Mouse (Mus musculus) intestine, embryonic 14.5 days (tissue): ENCODE measurements at regions not wholly inside any gene's neighbourhood (a gene's known extent, or its start where the extent isn't known, plus 50 kb on each side); places are given as distances from the start of the nearest gene placed in this dataset.

Experiments
- ATAC-seq: fragments of 200-750 bp; cut with Nextera tagmentation; replicated peaks from 2 replicates; pipeline ENCODE4 v1.8.0; 2017; ENCODE audit warnings: low read depth, moderate number of reproducible peaks, moderate TSS enrichment, moderate library complexity; ENCODE audit not compliant: low FRiP score, low TSS enrichment
- DNase-seq: peaks from one replicate; pipeline ENCODE4 v3.0.0-alpha.2; 2018; ENCODE audit warnings: low spot score
- H3K27ac ChIP-seq: fragments of 300-500 bp; sonication (generic); 2 replicates; pipeline ENCODE4 v1.5.1; 2014; ENCODE audit warnings: low read depth, mild to moderate bottlenecking, control low read depth
- H3K27me3 ChIP-seq: fragments of 300-500 bp; sonication (generic); replicated peaks from 2 replicates; pipeline ENCODE4 v1.6.1; 2014; ENCODE audit warnings: low read length, control low read depth; ENCODE audit not compliant: control insufficient read depth, insufficient read depth
- H3K36me3 ChIP-seq: fragments of 300-500 bp; sonication (generic); 2 replicates; pipeline ENCODE4 v1.6.1; 2014; ENCODE audit warnings: low read length, control low read depth; ENCODE audit not compliant: control insufficient read depth, insufficient read depth
- H3K4me1 ChIP-seq: fragments of 300-500 bp; sonication (generic); replicated peaks from 2 replicates; pipeline ENCODE4 v1.6.1; 2014; ENCODE audit warnings: low read length, control low read depth, mixed read lengths; ENCODE audit not compliant: control insufficient read depth, insufficient read depth
- H3K4me2 ChIP-seq: fragments of 300-500 bp; sonication (generic); 2 replicates; pipeline ENCODE4 v1.6.1; 2014; ENCODE audit warnings: low read length
- H3K4me3 ChIP-seq: fragments of 300-500 bp; sonication (generic); 2 replicates; pipeline ENCODE4 v1.5.1; 2014; ENCODE audit warnings: low read depth, low read length, control low read depth, mixed read lengths
- H3K9ac ChIP-seq: fragments of 300-500 bp; sonication (generic); 2 replicates; pipeline ENCODE4 v1.6.1; 2014; ENCODE audit warnings: mild to moderate bottlenecking, low read length
- H3K9me3 ChIP-seq: fragments of 300-500 bp; sonication (generic); 2 replicates; pipeline ENCODE4 v1.6.1; 2016; ENCODE audit warnings: low read length, control low read depth; ENCODE audit not compliant: control insufficient read depth
- WGBS: fragments of 180-500 bp; shearing (Covaris S2); extraction: QIAGEN DNeasy Blood & Tissue Kit; methylation state at CpG from one replicate; pipeline ENCODE4 v1.1.7; 2014; 5-methylcytosine and 5-hydroxymethylcytosine counted together

DNA sequence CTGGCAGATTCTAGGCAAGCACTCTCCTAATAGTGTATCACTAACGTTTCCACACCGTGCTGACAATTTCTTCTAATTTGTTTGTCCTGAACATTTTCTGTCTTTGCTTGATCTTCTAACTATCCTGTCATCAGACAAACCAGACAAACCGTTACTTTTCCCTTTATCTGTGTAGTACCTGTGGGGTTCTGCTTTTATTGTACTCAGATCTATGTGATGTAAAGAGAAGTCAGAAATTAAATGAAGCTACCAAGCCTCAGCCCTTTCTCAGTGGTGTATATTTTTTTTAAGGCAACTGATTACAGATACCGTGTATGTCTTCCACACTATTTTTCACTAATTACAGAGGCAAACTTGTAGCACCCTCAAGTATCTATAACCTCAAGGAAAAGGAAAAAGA lies 108.9 kb upstream of the Robo2 start:
- no peak for DNase-seq
- no peaks in the 10 kb centered on the region for H3K27me3 ChIP-seq
- H3K27ac ChIP-seq, result no peak overlapping the region
- H3K9me3 ChIP-seq, result no peaks in the 10 kb centered on the region
- H3K4me3 ChIP-seq, result no peak overlapping the region
- H3K4me1 ChIP-seq, result no peaks in the 10 kb centered on the region
- 79% methylated on average over 4 of the region's 4 CpGs for WGBS
- no peak overlapping the region for H3K9ac ChIP-seq
- no peak for ATAC-seq
- H3K36me3 ChIP-seq, result no peaks in the 10 kb centered on the region
- no peak overlapping the region for H3K4me2 ChIP-seq

DNA sequence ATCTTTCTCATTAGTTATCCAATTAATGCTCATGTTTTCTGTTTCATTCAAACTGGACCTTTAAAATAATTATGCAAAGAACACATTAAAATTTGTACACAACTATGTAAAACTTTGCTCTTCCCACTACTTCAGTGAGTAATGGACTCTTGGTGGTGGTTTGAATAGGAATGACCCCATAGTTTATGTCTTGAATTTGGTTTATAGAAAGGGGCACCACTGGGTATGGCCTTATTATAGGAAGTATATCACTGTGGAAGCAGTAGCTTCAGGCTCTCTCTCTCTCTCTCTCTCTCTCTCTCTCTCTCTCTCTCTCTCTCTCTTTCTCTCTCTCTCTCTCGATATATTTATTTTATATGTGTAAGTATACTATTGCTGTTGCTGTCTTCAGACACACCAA lies 106.3 kb upstream of the Robo2 start:
- H3K27me3 ChIP-seq, result no peaks in the 10 kb centered on the region
- H3K4me1 ChIP-seq, result no peaks in the 10 kb centered on the region
- no peak for ATAC-seq
- DNase-seq, result no peak
- H3K4me3 ChIP-seq, result no peak overlapping the region
- H3K9ac ChIP-seq, result no peak overlapping the region
- no peak overlapping the region for H3K4me2 ChIP-seq
- H3K36me3 ChIP-seq, result no peaks in the 10 kb centered on the region
- H3K27ac ChIP-seq, result no peak overlapping the region
- no peaks in the 10 kb centered on the region for H3K9me3 ChIP-seq
- 92% methylated on average over 1 of the region's 1 CpGs for WGBS

DNA sequence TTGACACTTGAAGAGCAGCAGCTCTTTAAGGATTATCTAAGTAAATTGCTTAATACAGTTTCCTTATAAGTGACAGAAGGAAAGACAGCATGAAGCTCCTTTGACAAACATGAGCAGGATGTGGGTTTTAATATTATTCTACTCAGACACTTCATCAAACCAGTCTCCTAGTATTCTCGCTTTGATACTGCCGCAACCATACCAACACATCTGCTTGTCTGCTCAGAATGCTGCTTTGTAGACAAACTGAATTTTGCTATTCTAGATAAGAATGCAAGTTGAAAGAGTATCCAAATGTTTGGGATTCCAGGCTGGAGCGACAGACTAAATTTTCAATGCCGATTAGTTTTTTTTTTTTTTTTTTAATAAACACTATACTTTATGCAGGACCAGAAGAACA lies 105.7 kb upstream of the Robo2 start:
- Histone ChIP-seq H3K9ac (no peak overlapping the region), H3K36me3 (no peaks in the 10 kb centered on the region), H3K4me3 (no peak overlapping the region), H3K27me3 (no peaks in the 10 kb centered on the region), H3K27ac (no peak overlapping the region), H3K9me3 (no peaks in the 10 kb centered on the region), H3K4me1 (no peaks in the 10 kb centered on the region), H3K4me2 (no peak overlapping the region)
- no peak for ATAC-seq
- no peak for DNase-seq
- 90% methylated on average over 4 of the region's 4 CpGs for WGBS

DNA sequence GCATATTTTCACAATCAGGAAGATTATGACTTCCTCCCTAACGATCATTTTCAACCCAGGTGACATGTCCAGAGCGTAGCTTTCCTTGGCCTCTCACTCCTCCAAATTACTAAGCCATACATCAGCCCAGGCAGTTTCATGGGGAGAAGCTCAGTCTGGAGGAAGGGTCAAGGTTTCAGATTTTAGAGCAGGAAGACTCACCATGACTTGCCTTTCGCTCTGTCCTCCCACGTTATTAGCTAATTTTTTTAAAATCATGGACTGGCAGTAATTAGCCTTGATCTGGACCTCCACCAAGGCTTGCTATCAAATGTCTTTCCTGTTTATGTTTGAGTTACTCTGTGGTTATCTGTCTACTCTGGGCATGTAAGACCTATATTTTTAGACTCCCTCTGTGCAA lies 102.9 kb upstream of the Robo2 start:
- Histone ChIP-seq H3K9ac (no peak overlapping the region), H3K9me3 (no peaks in the 10 kb centered on the region), H3K36me3 (no peaks in the 10 kb centered on the region), H3K4me3 (no peak overlapping the region), H3K27ac (no peak overlapping the region), H3K4me2 (no peak overlapping the region), H3K4me1 (no peaks in the 10 kb centered on the region), H3K27me3 (no peaks in the 10 kb centered on the region)
- ATAC-seq, result no peak
- no peak for DNase-seq
- 51% methylated on average over 4 of the region's 4 CpGs for WGBS

DNA sequence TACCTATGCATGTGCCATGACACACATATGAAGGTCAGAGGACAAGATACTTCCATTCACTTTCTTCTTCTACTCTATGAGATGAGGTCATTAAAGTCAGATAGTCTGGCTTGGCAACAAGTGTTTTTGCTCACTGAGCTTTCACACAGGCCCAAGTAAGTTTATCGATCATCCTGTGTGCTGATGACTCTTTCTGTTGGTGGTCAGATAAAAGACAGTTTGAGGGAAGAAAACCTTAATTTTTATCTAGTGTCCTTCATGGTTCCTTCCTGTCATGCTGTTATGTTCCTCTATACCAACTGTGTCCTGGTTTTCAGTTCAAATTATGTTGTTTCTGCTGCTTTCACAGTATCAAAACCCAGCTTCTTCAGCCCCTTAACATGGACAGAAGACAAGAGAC lies 98.8 kb upstream of the Robo2 start:
- Histone ChIP-seq H3K4me3 (no peak overlapping the region), H3K9ac (no peak overlapping the region), H3K4me2 (no peak overlapping the region), H3K27me3 (no peaks in the 10 kb centered on the region), H3K4me1 (no peaks in the 10 kb centered on the region), H3K9me3 (no peaks in the 10 kb centered on the region), H3K27ac (no peak overlapping the region), H3K36me3 (no peaks in the 10 kb centered on the region)
- 93% methylated on average over 1 of the region's 1 CpGs for WGBS
- DNase-seq (no peak), ATAC-seq (no peak)

DNA sequence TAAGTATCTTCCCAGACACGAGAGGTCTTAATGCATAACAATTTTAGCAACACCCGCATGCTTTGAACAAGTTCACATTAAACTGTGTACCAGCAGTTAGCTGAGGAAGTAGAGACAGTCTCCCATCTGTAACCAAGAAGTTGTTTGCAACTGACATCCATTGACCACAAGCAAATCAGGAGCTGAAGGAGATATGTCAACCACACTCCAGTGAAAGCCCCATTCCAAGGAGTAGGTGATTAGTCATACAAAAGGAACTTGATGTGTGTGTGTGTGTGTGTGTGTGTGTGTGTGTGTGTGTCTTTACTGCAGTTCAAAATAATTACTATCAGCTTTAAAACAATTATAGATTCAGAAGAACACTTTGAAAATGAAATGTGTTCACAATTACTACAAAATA lies 97.9 kb upstream of the Robo2 start:
- H3K36me3 ChIP-seq, result no peaks in the 10 kb centered on the region
- H3K4me2 ChIP-seq, result no peak overlapping the region
- WGBS, result 90% methylated on average over 2 of the region's 2 CpGs
- no peak for ATAC-seq
- no peak overlapping the region for H3K9ac ChIP-seq
- DNase-seq, result no peak
- H3K4me3 ChIP-seq, result no peak overlapping the region
- H3K27me3 ChIP-seq, result no peaks in the 10 kb centered on the region
- H3K27ac ChIP-seq, result no peak overlapping the region
- H3K4me1 ChIP-seq, result no peaks in the 10 kb centered on the region
- H3K9me3 ChIP-seq, result no peaks in the 10 kb centered on the region

DNA sequence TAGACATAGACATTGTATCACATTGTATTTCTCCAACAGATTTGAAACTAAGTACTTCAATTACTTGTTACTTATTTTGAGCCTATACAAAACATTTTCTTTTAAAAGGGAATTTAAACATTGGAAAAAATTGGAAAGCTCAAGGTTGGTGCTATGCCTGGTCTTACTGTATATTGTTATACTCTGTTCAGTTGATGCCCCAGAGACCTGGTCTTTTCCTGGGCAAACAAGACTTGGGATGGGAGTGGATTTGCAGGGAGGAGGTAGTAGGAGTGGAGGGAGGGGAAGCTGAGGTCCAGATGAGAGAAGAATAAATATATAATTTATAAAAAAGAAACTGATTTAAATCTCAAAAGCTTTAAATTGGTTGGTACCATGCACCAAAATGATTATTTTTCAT lies 95.1 kb upstream of the Robo2 start:
- no peaks in the 10 kb centered on the region for H3K4me1 ChIP-seq
- H3K9ac ChIP-seq, result no peak overlapping the region
- ATAC-seq, result no peak

DNA sequence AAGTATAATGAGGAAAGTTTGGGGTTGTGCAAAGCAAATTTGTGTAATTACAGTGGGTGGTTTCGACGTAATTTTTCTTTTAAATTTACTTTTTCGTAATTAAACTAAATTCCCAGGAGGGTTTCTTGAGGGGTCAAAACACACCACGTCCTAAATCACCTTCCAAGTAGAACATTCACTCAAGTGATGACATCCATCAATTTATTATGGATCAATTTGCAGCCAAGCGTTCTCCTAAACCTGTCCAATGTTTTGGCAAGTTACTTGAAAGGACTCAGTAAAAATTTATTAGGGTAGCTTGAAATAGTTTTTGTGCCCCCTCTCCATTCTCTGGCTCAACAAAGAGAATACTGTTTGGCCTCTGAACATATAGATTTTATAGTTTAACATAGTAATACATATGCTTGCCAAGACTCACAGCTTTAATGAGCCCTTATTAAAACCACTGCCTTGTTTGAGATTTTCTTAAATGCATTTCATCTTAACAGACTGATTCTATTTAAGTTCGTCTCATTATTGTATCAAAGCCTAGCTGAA lies 94.6 kb upstream of the Robo2 start:
- ATAC-seq (no peak), DNase-seq (no peak)
- H3K9me3 ChIP-seq, result no peaks in the 10 kb centered on the region
- H3K4me3 ChIP-seq, result no peak overlapping the region
- WGBS, result 70% methylated on average over 6 of the region's 6 CpGs
- H3K27ac ChIP-seq, result no peak overlapping the region
- no peak overlapping the region for H3K4me2 ChIP-seq
- no peaks in the 10 kb centered on the region for H3K36me3 ChIP-seq
- H3K4me1 ChIP-seq, result no peaks in the 10 kb centered on the region
- no peak overlapping the region for H3K9ac ChIP-seq
- no peaks in the 10 kb centered on the region for H3K27me3 ChIP-seq

More for the DNA sequence above, 95.1 kb upstream of the Robo2 start:
- H3K36me3 ChIP-seq, result no peaks in the 10 kb centered on the region
- no peaks in the 10 kb centered on the region for H3K27me3 ChIP-seq
- no peaks in the 10 kb centered on the region for H3K9me3 ChIP-seq
- no peak overlapping the region for H3K4me3 ChIP-seq
- H3K27ac ChIP-seq, result no peak overlapping the region
- DNase-seq, result no peak
- H3K4me2 ChIP-seq, result no peak overlapping the region

DNA sequence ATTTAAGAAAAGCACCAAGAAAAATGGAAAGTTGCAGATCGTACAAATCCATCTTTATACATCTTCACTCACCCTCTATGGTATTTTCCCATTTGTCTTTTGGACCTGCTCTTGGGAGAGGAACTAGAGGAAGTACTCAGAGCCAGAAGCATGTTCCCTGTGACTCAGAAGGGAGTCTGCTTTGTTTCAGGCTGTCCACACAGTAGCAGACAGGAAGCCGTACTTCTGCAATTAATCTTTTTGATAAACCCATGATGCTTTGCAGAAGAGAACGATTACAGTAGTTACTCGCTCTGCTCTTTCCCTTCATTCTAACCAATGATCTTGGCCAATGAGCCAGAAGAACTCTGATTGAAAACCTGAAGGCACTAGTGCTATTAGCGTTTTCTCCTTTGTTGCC lies 92.8 kb upstream of the Robo2 start:
- H3K9ac ChIP-seq, result no peak overlapping the region
- H3K36me3 ChIP-seq, result no peaks in the 10 kb centered on the region
- 31% methylated on average over 5 of the region's 5 CpGs for WGBS
- H3K9me3 ChIP-seq, result no peaks in the 10 kb centered on the region
- no peak overlapping the region for H3K4me2 ChIP-seq
- H3K27me3 ChIP-seq, result no peaks in the 10 kb centered on the region
- no peak for ATAC-seq
- H3K4me3 ChIP-seq, result no peak overlapping the region
- no peak for DNase-seq
- H3K27ac ChIP-seq, result no peak overlapping the region
- H3K4me1 ChIP-seq, result no peaks in the 10 kb centered on the region
